ENCODE assay signal across 9 mouse cellular contexts in genomic region chr2:113430852-113431251, GRCm38 (mm10).
DNase-seq lines count a peak whose midpoint lies in the region; ATAC-seq and TF ChIP-seq lines count a peak whose summit lies in the region.
"Had no signal": no experiment of that assay in that cellular context is flagged by ENCODE, and none has a peak within 500 bp of the region (broad histone marks: within the 10 kb centered on the region; RNA-seq: fewer than 3 reads in every experiment).

No protein-coding gene starts in this region.

- ATAC-seq in CD4-positive, CD25-positive, alpha-beta regulatory T cell, adult 4 months = no peak
- ATAC-seq in hindbrain, embryonic 11.5 days (ENCODE audit: low FRiP score) = peak; percentile 77
- ATAC-seq in lung, embryonic 14.5 days (ENCODE audit: insufficient read depth) = peak; percentile 76

- no peak overlapping the region for H3K27ac ChIP-seq in forebrain, embryonic 10.5 days
- no peak overlapping the region for H3K27ac ChIP-seq in hindbrain, embryonic 11.5 days (ENCODE audit: low read depth, low read length)
- H3K27ac ChIP-seq in lung, embryonic 14.5 days (ENCODE audit: low read depth) = no peak overlapping the region
- H3K27ac ChIP-seq: heart, embryonic 15.5 days had no signal

- H3K9ac ChIP-seq in hindbrain, embryonic 11.5 days (ENCODE audit: low read depth, low read length) = no peak overlapping the region
- no peak overlapping the region for H3K9ac ChIP-seq in lung, embryonic 14.5 days
- H3K9ac ChIP-seq: heart, embryonic 15.5 days had no signal

- no peak overlapping the region for H3K4me2 ChIP-seq in hindbrain, embryonic 11.5 days (replicated peaks; ENCODE audit: low read depth, low read length)
- H3K4me2 ChIP-seq in lung, embryonic 14.5 days = no peak overlapping the region
- H3K4me2 ChIP-seq: heart, embryonic 15.5 days had no signal

- H3K4me3 ChIP-seq in forebrain, embryonic 10.5 days = no peak overlapping the region
- no peak overlapping the region for H3K4me3 ChIP-seq in hindbrain, embryonic 11.5 days (ENCODE audit: low read depth, low read length)
- H3K4me3 ChIP-seq in lung, embryonic 14.5 days (ENCODE audit: low read depth, low read length) = no peak overlapping the region
- H3K4me3 ChIP-seq: heart, embryonic 15.5 days had no signal

- peak; percentile 40 for DNase-seq in CD4-positive, CD25-positive, alpha-beta regulatory T cell, adult 2 months (ENCODE audit: low read depth, low spot score)
- DNase-seq in brain, embryonic 14.5 days (ENCODE audit: low read depth) = peak; percentile 90
- peak; percentile 38 for DNase-seq in forebrain, embryonic 10.5 days (ENCODE audit: extremely low spot score, low spot score)
- peak; percentile 83 for DNase-seq in hindbrain, embryonic 11.5 days (ENCODE audit: low spot score)
- DNase-seq in layer of hippocampus, adult 18-20 months (ENCODE audit: low spot score in 2 of 2) = peak; percentile 37 to 87
- peak; percentile 95 for DNase-seq in lung, embryonic 14.5 days
- peak; percentile 88 for DNase-seq in retina, postnatal 1 day

- 3% methylated on average over 1 of the region's 1 CpGs for WGBS in forebrain, embryonic 10.5 days
- 0% methylated on average over 1 of the region's 1 CpGs for WGBS in hindbrain, embryonic 11.5 days
- WGBS in lung, embryonic 14.5 days = 3% methylated on average over 1 of the region's 1 CpGs

- no peak for TF ChIP-seq POLR2A in brain, embryonic 14.5 days (IDR thresholded peaks at IDR 0.05; ENCODE audit: borderline replicate concordance, extremely low read depth, insufficient read depth, insufficient read length, poor library complexity, severe bottlenecking)

- H3K36me3 ChIP-seq in forebrain, embryonic 10.5 days (replicated peaks) = no peaks in the 10 kb centered on the region
- H3K36me3 ChIP-seq in hindbrain, embryonic 11.5 days (ENCODE audit: control insufficient read depth, insufficient read depth, low read length) = no peaks in the 10 kb centered on the region
- no peaks in the 10 kb centered on the region for H3K36me3 ChIP-seq in lung, embryonic 14.5 days (ENCODE audit: insufficient read depth)
- H3K36me3 ChIP-seq: heart, embryonic 15.5 days had no signal

- H3K4me1 ChIP-seq in forebrain, embryonic 10.5 days = peaks cover 13% of the 10 kb centered on the region
- H3K4me1 ChIP-seq in hindbrain, embryonic 11.5 days (replicated peaks; ENCODE audit: control insufficient read depth, insufficient read depth, low read length) = no peaks in the 10 kb centered on the region
- H3K4me1 ChIP-seq in lung, embryonic 14.5 days (ENCODE audit: insufficient read depth) = no peaks in the 10 kb centered on the region

- TF ChIP-seq CTCF in brain, embryonic 14.5 days (IDR thresholded peaks at IDR 0.05; ENCODE audit: borderline replicate concordance, extremely low read depth, insufficient read depth, insufficient read length) = peak; percentile 69; the same call in 1 of the 2 replicates
- TF ChIP-seq CTCF in lung, embryonic 14.5 days (IDR thresholded peaks at IDR 0.05; ENCODE audit: low read depth) = peak; percentile 81

- H3K27me3 ChIP-seq in forebrain, embryonic 10.5 days (ENCODE audit: poor library complexity, severe bottlenecking) = no peaks in the 10 kb centered on the region
- H3K27me3 ChIP-seq in hindbrain, embryonic 11.5 days (ENCODE audit: control insufficient read depth, insufficient read depth, low read length) = no peaks in the 10 kb centered on the region
- no peaks in the 10 kb centered on the region for H3K27me3 ChIP-seq in lung, embryonic 14.5 days (ENCODE audit: insufficient read depth, low read length)
- H3K27me3 ChIP-seq: heart, embryonic 15.5 days had no signal

- no peaks in the 10 kb centered on the region for H3K9me3 ChIP-seq in forebrain, embryonic 10.5 days
- no peaks in the 10 kb centered on the region for H3K9me3 ChIP-seq in hindbrain, embryonic 11.5 days (ENCODE audit: control insufficient read depth, low read length)
- H3K9me3 ChIP-seq in lung, embryonic 14.5 days (ENCODE audit: low read depth, low read length) = no peaks in the 10 kb centered on the region
- H3K9me3 ChIP-seq: heart, embryonic 15.5 days had no signal

Comparison
In these comparisons a context has a peak if more than half of its experiments do, and no peak if none do; other contexts are left out.
1. DNase-seq: peak in every context shown above with its lines; median percentile 95 in lung, embryonic 14.5 days; 90 in brain, embryonic 14.5 days; 88 in retina, postnatal 1 day; 83 in hindbrain, embryonic 11.5 days; 62 in layer of hippocampus, adult 18-20 months; 40 in CD4-positive, CD25-positive, alpha-beta regulatory T cell, adult 2 months; 38 in forebrain, embryonic 10.5 days.